Mouse (Mus musculus) ovary, postnatal 36 days (tissue): ENCODE measurements at regions not wholly inside any gene's neighbourhood (a gene's known extent, or its start where the extent isn't known, plus 50 kb on each side); places are given as distances from the start of the nearest gene placed in this dataset.

Source experiments
- DNase-seq: peaks from one replicate; pipeline ENCODE4 v3.0.0; 2022; ENCODE audit warnings: low spot score, mixed read lengths

DNA sequence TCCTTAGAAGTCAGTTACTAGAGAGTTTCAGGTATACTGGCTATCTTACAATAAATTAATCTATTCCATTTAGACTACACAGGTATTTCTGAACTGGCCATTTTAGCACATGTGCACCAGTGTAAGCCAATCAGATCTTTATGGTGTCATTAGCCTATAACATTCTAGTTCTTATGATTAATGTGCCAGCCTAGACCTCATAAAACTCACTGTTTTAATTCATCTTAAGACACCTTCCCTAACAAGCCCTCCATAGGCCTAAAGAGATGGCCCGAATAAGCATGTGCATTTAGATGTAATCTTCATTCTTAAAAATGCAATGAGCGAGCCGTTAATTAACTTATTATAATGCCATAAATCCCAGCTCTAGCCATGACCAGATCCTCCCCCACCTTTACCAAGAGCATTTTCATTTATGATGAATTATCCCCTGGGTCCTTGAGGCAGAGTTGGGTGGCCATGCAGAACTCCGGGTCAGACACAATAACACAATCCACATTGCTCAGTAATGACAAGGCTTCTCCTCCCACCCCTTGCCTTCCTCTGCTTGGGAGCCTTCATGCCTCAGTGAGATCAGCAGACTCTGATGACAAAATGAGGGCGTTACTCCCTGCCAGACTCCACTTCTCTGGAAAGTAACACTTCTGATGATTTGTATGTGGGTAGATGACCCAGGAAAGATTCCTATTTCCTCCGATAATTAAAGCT, 311.6 kb upstream of the Pkn2 start:
- no peak for DNase-seq

DNA sequence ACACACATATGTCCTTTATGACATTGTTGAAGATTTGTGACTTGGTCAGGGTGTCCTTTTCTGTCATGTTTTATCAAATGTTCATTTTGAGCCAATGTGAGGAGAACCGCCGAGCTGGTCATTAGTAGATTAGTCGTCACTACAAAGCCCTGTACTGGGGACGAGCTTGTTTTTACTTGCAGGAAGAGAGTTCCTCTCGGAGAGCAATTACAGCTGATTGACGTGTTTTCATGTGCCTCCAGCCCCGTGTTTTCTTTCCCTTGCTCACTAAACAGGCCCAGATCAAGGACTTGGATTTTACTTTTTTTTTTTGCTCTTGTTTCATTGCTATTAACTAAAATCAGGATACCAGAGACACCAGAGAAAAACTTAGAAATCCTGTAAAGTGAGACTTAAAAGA, 307.1 kb upstream of the Pkn2 start:
- DNase-seq = no peak

DNA sequence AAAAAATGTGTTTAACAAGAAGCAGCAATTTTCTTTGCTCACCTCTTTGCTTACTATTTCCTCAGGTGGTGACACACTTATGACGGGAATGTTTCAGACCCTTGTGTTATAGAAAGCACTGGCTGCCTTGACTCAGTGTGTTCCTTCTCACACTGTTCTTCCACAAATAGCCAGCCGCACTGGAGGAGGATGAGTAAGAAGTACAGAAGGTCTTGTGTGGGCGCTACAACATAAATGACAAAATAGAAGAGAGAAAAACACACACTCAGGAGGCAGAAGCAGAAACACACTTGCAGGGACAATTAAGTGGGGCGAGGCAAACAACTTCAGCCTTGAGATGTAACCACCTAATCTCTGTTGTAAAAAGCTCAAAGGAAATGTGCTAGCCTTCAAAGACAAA, 292.2 kb upstream of the Pkn2 start:
- DNase-seq = no peak

DNA sequence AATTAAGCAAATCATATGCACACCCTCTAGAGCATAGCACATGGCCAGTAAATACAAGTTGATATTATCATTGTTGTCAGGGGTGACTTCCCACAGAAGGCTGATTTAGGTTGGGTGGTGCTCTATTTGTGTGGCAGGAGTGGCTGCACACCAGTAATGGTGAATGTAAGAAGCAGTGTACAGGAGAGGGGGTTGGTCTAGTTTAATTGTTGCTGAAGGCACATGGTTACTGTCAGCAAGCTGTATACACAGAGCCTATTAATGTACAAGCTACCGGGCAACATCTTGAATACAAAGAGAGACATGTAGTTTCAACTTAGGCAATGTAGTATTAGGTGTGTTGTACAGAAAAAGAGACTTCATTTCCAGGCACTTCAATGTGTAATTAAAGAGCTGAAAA, 280.6 kb upstream of the Pkn2 start:
- DNase-seq = no peak

DNA sequence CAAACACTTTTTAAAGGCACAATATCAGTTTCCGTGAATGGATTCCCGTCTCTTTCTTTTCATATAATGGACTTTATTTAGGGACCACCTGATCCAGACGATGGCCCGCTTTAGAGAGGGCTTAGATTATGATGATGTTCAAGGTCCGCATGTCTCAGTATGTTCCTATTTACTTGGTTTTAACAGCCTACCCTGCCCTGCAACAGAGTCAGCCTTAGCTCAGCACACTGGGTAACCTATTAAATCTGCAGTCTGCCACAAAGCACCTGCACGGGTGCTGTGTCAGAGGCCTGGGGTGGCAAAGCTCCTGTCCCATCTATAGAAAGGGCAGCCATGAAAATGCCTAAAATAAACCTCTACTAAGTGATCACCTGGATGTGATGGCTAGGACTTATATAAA, 280.2 kb upstream of the Pkn2 start:
- no peak for DNase-seq

DNA sequence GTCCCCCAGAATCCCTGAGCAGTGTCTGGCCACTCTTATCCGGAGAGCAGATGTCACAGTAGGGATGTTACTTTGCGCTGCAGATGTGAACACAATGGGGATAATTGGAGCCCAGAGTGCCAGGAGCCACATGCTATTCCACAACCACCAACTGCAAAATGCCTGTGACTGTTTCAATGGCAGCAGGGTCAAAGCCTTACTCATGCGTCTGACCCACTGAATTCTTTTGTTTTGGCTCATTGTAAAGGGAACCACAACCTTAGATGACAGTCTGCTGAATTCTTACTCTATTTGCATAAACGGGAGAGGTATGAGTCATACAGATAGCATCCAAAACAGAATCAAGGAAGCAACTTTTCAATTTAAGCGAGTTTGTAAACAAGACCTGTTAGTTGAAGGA, 276.8 kb upstream of the Pkn2 start:
- DNase-seq = no peak

DNA sequence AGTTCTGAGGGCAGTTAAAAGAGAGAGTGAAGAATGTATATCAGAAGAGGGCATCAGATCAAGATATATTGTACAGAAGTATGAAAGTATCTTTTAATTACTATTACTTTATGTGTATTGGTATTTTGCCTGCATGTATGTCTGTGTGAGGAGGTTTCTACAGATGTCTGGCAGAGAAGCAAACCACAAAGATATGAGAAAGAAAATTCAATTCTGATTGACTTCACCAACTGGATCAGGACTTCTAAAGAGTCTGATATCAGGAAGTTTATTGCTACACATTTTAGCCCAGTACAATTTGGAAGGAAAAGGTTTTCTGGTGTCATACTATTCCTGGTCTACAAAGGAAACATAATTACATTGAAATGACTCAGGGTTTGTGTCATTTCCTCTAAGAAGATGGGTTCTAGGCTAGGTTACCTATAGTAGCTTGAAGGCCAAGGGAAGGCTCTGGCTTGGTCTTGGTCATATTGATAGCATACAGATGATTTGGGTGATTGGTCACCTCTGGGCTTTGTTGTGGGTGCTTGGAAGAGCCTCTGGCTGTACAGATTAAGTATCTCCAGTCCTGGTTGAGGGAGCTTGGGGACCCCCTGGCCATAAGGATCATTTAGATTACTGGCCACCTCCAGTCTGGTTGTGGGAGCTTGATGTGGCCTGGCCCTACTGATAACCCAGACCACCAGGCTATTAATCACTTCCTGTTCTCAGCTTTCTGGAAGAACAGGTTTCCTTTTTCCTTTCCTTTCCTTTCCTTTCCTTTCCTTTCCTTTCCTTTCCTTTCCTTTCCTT, 275.1 kb upstream of the Pkn2 start:
- DNase-seq = no peak

DNA sequence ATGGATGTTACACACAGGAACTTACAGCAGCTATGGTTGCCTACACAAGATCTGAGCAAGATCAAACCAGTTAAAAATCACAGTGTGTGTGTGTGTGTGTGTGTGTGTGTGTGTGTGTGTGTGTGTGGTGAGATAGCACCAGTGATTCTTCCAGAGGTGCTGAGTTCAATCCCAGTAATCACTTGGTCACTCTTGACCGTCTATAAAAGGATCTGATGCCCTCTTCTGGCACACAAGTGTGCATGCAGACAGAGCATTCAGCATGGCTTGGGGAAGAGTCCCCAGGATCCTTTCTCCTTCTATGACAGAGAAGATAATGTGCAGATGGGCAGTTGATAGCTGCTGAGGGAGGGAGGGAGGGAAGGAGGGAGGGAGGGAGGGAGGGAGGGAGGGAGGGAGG, 274.4 kb upstream of the Pkn2 start:
- DNase-seq = no peak

DNA sequence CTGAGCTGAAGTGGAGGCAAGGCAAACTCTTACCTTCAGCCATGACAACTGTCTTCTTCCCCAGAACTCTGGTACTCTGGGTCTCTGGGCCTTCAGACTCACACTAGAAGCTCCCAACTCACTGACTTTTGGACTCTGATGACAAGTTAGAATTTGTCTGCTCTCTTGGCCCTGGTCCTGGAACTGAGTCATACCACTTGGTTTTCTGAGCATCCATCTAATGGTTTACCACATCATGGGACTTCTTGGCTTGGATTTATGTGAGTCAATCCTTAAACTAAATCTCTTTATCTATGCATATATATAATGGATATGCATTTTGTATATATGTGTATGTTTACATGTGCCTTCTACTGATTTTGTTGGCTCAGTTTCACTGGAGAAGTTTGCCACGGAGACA, 273.8 kb upstream of the Pkn2 start:
- no peak for DNase-seq

DNA sequence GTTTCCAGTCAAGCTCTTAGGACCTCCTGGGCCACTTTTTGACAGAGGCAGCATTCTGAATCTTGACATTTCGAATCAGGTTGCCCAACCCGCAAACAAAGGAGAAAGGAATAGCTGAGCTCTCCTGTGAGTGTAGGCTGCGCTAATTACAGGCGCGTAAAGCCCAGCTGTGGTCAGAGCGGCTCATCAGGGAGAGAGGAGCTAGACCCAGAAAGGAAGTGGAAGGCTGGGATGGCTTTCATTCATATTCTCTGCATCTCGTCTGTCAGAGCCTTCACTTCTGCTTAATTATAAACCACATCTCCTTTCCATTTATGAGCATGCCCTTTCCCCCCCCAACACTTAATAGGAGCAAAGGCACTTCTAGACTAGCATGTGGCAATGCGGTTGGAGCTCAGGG, 265.7 kb upstream of the Pkn2 start:
- no peak for DNase-seq

DNA sequence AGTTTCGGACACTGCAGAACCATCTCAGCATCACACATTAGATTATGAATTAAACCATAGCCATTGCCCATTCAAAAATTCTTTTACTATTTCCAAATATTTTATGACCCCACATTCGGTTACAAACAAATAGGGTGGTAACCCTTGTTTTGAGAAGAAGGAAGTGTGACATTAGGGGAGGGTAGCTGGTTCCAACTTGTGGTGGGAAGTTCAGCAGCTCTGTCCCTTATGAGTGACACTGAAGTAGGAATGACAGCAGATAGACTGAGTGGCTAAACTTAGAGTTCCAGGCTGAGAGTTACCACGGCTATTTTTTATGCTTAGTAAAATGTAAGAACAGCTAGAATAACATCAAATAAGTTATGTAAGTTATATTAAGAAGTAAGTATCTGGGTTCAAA, 257.1 kb upstream of the Pkn2 start:
- no peak for DNase-seq

DNA sequence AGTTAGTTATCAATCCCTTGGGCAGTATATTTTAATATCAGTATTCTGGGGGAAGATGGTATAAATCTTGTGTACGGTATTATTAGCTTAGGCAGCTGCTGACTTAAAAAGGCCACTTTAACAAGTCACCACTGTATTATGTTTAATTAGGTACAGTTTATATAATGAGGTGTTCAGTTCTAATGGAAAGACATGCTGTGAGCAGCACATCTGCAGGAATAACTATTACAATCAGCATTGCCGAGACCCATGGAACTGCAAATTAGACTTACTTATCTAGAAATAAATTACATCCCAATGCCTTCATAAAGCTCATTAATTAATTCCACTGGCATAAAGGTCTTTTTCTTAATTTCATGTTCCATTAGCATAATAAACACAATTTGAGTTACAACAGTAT, 252.7 kb upstream of the Pkn2 start:
- DNase-seq = no peak

DNA sequence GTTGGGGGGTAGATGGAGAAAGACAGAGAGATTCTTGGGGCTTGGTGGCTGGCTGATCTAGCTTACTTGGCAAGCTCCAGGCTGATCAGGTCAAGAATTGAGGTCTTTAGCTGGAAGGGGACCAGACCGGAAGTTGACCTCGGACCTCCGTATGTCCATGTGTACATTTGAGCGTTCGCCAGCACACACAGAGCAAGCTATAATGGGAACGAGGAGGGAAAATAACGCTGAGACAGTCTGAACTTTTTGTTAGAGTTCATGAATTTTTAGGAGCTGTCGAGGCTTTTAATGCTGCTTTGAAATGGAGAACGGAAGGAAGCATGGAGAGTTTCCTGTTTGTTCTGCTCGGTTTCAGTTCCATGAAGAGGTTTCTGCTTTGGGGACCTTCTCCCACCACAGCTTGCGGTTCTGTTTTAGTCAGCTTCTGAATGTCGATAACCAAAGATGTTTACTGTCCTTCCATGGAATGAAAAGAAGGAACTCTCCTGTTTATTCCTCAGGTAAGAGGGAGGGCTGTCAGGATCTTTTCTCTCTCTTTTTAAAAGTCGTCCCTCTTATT, 226.0 kb upstream of the Pkn2 start:
- no peak for DNase-seq

DNA sequence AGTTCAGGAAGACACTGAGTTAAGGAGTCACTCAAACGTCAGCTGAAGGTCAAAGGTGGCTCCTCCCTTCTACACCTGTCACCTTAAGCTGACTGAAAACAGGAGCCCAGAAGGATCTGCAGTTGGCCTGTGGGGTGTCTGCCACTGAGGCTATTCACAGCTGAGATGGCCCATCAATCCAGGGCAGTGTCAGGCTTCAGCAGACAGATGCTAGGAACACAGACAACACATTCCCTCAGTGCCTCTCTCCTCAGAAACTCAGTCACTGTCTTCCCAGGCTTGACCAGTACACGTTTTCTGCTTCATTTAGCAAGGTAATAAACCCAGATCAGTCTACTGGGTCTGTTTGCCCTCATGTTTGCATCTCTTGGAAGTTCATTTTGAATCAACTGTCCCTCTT, 222.9 kb upstream of the Pkn2 start:
- no peak for DNase-seq

DNA sequence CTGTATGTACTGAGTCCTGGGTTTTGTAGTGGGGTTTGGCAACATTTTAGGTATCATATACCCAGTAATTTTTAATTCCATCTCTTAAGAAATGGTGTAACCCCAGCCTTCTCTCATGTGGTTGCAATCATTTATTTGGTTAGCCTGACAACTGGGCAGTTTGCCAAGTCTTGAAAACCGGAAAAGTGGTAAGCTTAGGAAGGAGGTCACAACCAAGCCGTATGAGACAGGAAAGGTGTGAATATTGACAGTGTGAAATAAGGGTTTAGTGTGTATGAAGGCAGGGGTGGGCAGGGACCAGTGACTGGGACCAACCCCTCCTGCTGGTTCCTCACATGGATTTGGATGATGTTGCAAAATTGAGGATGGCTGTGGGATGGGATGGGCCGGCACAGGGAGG, 221.5 kb upstream of the Pkn2 start:
- no peak for DNase-seq

DNA sequence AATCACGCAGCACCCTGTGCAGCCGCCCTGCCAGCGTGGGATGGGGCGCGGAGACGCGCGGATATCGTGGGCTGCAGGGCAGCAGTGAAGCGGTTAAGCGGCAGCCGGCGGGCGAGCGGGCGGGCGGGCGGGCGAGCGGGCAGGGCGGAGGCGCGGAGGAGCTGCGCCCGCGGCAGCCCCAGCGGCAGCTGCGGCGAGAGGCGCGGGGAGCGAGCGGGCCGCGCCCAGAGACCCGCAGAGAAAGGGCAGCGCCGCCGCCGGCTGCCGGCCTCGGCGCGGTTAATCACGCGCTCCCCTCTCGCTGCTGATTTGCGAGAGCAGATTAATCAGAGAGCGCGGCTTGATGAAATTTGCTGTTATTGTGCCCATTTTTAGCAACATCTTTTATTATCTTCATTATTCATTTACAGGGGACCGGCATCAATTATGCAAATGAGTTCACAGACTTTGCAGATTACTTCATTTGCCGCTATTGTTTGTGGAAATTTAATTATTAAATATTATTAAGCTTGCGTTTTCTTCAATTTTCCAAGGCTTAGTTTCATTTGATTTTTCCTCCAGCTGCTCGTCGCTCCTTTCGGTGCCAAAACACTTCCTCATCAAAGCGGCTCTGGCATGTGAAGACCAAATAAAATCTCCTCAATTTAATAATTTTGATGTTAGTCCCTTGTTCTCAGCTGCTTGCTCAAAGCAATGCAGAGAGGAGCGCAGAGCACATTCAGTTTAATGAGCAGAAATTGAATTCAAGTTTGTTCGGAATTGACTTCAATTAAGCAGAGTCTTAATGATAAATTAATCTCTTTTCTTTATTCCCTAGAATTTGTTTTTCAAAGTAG, 219.2 kb upstream of the Pkn2 start:
- DNase-seq = peak; percentile 19

DNA sequence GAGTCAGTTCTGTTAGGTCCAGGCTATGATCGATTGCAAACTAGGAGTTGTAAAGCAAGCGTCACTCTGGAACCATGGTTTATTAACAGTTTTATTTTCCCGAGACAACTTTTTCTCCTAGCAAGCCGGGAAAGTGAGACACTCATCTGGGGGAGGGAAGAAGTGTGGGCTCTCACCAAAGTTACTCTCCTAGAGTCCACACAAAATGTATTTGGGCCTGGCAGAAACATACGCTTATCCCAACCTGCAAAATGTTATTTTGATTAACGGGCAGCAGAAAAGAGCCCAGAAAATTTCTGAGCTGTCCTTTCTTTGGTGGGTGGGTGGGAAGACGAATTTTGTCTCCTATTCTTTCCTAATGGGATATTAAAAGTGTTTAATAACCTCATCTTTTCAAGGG, 218.4 kb upstream of the Pkn2 start:
- DNase-seq = no peak

DNA sequence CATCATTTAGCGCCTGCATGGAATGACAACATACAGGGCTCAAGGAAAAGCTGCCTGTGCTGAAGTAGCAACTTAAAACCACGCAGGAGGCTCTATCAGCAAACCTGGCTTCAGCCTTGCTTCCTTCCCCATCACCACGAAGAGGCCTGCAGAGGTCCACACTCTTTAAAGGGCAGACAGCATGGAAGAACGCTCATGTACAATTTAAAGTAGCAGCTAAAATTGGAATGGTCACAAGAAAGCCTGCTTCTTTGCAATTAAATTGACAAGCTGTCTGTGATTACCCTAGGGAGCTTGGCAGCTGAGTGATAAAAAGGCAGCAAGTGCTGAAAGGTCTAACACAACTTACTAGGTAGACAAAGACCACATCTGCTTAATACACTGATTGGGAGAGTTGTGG, 210.4 kb upstream of the Pkn2 start:
- no peak for DNase-seq

DNA sequence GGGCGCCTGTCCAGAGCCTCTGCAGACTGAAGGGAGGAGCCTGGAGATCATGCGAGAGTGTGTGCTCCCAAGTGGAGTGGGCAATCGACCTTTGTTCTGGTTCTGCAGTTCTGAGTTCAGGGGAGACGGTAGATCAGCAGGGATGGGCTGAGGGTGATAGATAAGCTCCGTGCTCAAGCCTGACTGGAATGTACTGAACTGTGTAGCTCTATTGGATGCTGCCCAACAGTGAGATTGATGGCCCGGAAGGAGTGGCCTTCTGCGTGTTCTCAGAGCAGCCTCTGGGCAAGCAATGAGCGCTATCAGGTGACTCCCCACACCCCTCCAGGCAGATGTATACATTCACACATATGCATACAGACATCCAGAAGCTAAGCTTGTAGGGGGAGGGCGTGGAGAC, 209.1 kb upstream of the Pkn2 start:
- DNase-seq = no peak

DNA sequence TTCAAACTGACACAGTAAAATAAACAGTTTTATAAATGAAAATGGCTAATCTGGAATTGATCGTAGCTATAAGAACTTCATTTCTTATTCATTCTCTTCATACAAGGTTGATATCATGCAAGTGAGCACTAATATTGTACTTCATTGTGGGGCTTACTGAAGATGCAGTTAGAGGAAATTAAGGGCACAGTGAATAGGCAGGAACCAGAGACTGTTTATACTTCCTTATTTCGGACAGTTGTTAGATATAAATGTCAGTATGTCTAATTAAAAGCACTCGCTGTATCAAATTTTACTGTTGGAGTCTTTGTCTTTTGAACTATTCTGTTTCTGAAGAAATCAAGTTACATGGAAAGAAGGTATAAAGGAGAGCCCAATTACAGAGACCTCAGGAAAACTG, 208.5 kb upstream of the Pkn2 start:
- no peak for DNase-seq

DNA sequence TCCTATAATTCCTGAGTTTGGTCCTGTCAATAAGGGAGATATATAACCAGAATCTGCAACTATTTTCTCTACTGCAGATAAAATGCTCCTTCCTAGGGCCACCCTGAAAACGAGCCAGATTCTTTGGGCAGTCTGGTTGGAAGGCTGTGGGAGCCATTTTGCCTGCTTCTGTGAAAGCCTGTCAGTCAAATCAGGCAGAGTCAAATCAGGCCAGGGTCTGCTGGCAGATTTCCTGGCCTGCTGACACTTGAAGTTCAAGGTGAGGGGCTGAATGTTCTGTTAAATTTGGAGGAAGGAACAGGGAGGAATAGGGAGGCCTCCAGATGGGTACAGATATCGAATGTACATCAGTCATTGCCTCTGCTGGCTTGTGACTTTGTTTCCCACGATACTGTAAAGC, 206.0 kb upstream of the Pkn2 start:
- DNase-seq = no peak

DNA sequence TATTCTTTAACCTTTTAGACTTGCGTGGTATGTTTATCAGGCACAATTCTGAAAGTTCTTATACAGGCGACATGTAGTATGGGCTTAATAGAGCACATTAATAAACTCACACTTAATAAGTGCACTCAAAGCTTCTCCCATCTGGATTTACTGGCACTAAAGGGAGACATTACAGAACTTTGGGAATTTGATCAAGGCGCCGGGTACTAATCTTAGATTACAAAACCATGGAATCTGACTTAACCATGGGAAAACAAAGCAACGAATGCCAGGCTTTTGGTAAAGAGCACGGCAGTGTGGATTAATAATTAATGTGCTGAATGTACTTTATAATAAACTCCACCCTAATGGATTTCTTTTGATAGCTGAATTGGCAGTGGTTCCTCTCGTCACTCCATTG, 196.5 kb upstream of the Pkn2 start:
- DNase-seq = no peak
